Mouse (Mus musculus) forebrain, embryonic 12.5 days (tissue): ENCODE measurements at regions not wholly inside any gene's neighbourhood (a gene's known extent, or its start where the extent isn't known, plus 50 kb on each side); places are given as distances from the start of the nearest gene placed in this dataset.

Experiments used
- ATAC-seq: fragments of 200-750 bp; cut with Nextera tagmentation; 2 replicates; pipeline ENCODE4 v1.8.0; 2017; ENCODE audit warnings: moderate TSS enrichment; ENCODE audit not compliant: low FRiP score
- H3K27ac ChIP-seq: fragments of 300-500 bp; sonication (generic); 2 replicates; pipeline ENCODE4 v1.5.1; 2016; ENCODE audit warnings: mild to moderate bottlenecking
- H3K27me3 ChIP-seq: fragments of 300-500 bp; sonication (generic); 2 replicates; pipeline ENCODE4 v1.6.1; 2016; ENCODE audit warnings: mild to moderate bottlenecking
- H3K36me3 ChIP-seq: fragments of 300-500 bp; sonication (generic); replicated peaks from 2 replicates; pipeline ENCODE4 v1.6.1; 2016; ENCODE audit warnings: mild to moderate bottlenecking
- H3K4me1 ChIP-seq: fragments of 300-500 bp; sonication (generic); 2 replicates; pipeline ENCODE4 v1.6.1; 2016
- H3K4me2 ChIP-seq: fragments of 300-500 bp; sonication (generic); 2 replicates; pipeline ENCODE4 v1.6.1; 2016; ENCODE audit warnings: mild to moderate bottlenecking, moderate library complexity
- H3K4me3 ChIP-seq: fragments of 300-500 bp; sonication (generic); replicated peaks from 2 replicates; pipeline ENCODE4 v1.5.1; 2016; ENCODE audit warnings: mild to moderate bottlenecking
- H3K9ac ChIP-seq: fragments of 300-500 bp; sonication (generic); 2 replicates; pipeline ENCODE4 v1.6.1; 2016; ENCODE audit warnings: mild to moderate bottlenecking
- H3K9me3 ChIP-seq: fragments of 300-500 bp; sonication (generic); 2 replicates; pipeline ENCODE4 v1.6.1; 2016
- WGBS: fragments of 180-500 bp; shearing (Covaris S2); methylation state at CpG from one replicate; pipeline ENCODE4 v1.1.7; 2016; 5-methylcytosine and 5-hydroxymethylcytosine counted together

DNA sequence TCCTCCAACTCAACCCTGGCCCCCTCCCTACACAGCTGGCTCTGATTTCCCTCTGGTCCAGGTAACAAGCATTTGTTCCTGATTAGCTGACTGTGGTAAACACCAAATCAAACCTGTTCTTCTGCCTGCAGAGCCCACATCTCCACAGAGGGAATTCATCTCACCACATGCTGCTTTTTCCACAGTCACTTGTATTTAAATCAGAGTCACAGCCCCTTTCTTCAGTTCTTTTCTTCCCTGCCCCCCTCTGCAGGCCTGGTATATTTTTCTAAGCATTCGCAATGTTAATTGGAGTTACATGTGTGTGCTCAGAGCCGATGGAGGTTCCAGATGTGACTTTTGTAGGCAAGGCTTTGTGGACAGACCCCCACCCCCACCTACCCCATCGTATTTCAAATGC, 221.5 kb upstream of the Sox11 start:
- no peaks in the 10 kb centered on the region for H3K36me3 ChIP-seq
- H3K4me3 ChIP-seq: no peak overlapping the region
- no peak overlapping the region for H3K9ac ChIP-seq
- no peaks in the 10 kb centered on the region for H3K9me3 ChIP-seq
- peak overlapping the region; percentile 98 for H3K27ac ChIP-seq
- ATAC-seq: no peak
- H3K4me2 ChIP-seq: no peak overlapping the region
- H3K27me3 ChIP-seq: no peaks in the 10 kb centered on the region
- 6% methylated on average over 3 of the region's 3 CpGs for whole genome bisulfite sequencing
- H3K4me1 ChIP-seq: peaks cover 45% of the 10 kb centered on the region

DNA sequence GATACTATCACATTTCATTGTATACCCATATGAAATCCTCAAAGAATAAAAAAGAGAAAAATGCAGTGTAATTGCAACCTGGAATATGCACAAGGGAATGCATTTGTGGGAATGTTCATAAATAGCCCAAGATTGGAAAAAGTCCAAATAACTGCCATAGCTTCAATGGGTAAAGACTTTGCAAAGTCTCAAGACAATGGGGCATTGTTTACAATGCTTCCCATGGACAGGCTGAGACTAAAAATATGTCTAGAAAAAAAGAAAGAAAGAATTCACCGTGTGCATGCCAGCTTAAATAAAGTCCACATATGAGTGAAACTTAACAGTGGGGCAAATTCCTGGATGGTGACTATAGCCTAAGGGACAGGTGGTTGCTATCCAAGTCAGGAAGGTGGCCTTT, 210.4 kb upstream of the Sox11 start:
- H3K9me3 ChIP-seq: no peaks in the 10 kb centered on the region
- H3K27me3 ChIP-seq: no peaks in the 10 kb centered on the region
- no peak overlapping the region for H3K9ac ChIP-seq
- H3K4me2 ChIP-seq: no peak overlapping the region
- WGBS: 68% methylated on average over 1 of the region's 1 CpGs
- no peaks in the 10 kb centered on the region for H3K4me1 ChIP-seq
- no peaks in the 10 kb centered on the region for H3K36me3 ChIP-seq
- no peak for ATAC-seq
- H3K4me3 ChIP-seq: no peak overlapping the region
- no peak overlapping the region for H3K27ac ChIP-seq

GRCm38 (mm10) chr12:27538210-27538609, 195.8 kb upstream of the Sox11 start:
- no peaks in the 10 kb centered on the region for H3K36me3 ChIP-seq
- H3K27ac ChIP-seq: no peak overlapping the region
- no peak overlapping the region for H3K4me2 ChIP-seq
- H3K9me3 ChIP-seq: no peaks in the 10 kb centered on the region
- no peak overlapping the region for H3K9ac ChIP-seq
- H3K4me1 ChIP-seq: peaks cover 14% of the 10 kb centered on the region
- WGBS: 26% methylated on average over 4 of the region's 4 CpGs
- H3K4me3 ChIP-seq: no peak overlapping the region
- H3K27me3 ChIP-seq: no peaks in the 10 kb centered on the region
- ATAC-seq: no peak

DNA sequence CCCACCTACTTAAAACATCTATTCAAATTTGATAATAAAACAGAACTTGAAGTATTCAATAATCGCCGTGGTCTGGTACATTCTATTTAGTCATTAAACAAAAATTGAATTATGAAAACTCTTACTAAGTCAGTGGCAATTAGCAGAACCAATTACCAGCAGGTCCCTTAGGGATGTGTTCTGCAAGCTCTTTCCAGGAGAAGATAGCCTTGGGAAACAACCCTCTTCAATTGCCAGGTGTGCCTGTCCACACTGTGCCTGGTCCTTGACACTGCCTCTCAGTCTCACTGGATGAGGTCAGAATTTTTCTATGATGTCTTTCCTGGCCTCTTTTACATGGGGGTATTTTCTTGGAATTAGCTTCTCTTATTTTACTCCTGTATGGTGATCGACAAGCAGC, 195.1 kb upstream of the Sox11 start:
- peaks cover 14% of the 10 kb centered on the region for H3K4me1 ChIP-seq
- H3K9me3 ChIP-seq: peaks cover 4% of the 10 kb centered on the region; the same call in 1 of the 2 replicates
- H3K36me3 ChIP-seq: no peaks in the 10 kb centered on the region
- H3K27me3 ChIP-seq: no peaks in the 10 kb centered on the region
- H3K4me2 ChIP-seq: no peak overlapping the region
- H3K27ac ChIP-seq: no peak overlapping the region
- H3K9ac ChIP-seq: no peak overlapping the region
- H3K4me3 ChIP-seq: no peak overlapping the region
- no peak for ATAC-seq
- WGBS: 78% methylated on average over 3 of the region's 3 CpGs

GRCm38 (mm10) chr12:27537017-27537416, 194.6 kb upstream of the Sox11 start:
- H3K4me1 ChIP-seq: peaks cover 14% of the 10 kb centered on the region
- H3K4me3 ChIP-seq: no peak overlapping the region
- H3K9ac ChIP-seq: no peak overlapping the region
- WGBS: 71% methylated on average over 9 of the region's 9 CpGs
- no peak overlapping the region for H3K4me2 ChIP-seq
- no peaks in the 10 kb centered on the region for H3K36me3 ChIP-seq
- H3K27ac ChIP-seq: no peak overlapping the region
- ATAC-seq: no peak
- peaks cover 4% of the 10 kb centered on the region; the same call in 1 of the 2 replicates for H3K9me3 ChIP-seq
- no peaks in the 10 kb centered on the region for H3K27me3 ChIP-seq

- ATAC-seq: no peak
- no peak overlapping the region for H3K4me3 ChIP-seq
- no peaks in the 10 kb centered on the region for H3K9me3 ChIP-seq
- H3K36me3 ChIP-seq: no peaks in the 10 kb centered on the region
- no peaks in the 10 kb centered on the region for H3K4me1 ChIP-seq
- no peaks in the 10 kb centered on the region for H3K27me3 ChIP-seq
- 66% methylated on average over 2 of the region's 2 CpGs for WGBS
- no peak overlapping the region for H3K27ac ChIP-seq
- no peak overlapping the region for H3K4me2 ChIP-seq
- no peak overlapping the region for H3K9ac ChIP-seq
Measured at GRCm38 (mm10) chr12:27525604-27526003, 183.2 kb upstream of the Sox11 start.

DNA sequence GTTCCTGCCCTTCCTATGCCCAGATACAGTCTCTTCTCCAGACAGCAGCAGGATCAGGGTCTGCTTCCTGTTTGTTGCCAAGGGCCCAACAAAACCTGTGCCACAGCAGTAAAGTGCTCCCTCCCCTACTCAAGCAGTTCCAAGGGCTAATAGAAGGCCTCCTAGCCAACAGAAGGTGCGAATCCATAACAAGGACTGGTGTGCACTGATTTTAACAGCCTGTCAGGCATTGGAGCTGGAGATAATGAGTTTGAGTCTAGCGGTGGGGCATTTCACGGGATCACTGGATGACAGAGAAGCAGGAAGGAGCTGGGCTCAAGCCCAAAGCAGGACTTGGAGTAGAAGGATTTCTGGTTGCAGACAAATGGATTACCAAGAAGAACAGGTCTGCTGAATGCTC, 170.9 kb upstream of the Sox11 start:
- Histone ChIP-seq H3K27me3 (no peaks in the 10 kb centered on the region), H3K4me1 (no peaks in the 10 kb centered on the region), H3K4me3 (no peak overlapping the region), H3K36me3 (no peaks in the 10 kb centered on the region), H3K4me2 (no peak overlapping the region), H3K9ac (no peak overlapping the region), H3K27ac (no peak overlapping the region), H3K9me3 (no peaks in the 10 kb centered on the region)
- no peak for ATAC-seq
- 69% methylated on average over 3 of the region's 3 CpGs for WGBS

GRCm38 (mm10) chr12:27508226-27508560, 165.8 kb upstream of the Sox11 start:
- H3K4me2 ChIP-seq: no peak overlapping the region
- no peak overlapping the region for H3K4me3 ChIP-seq
- H3K36me3 ChIP-seq: no peaks in the 10 kb centered on the region
- no peaks in the 10 kb centered on the region for H3K9me3 ChIP-seq
- H3K27ac ChIP-seq: no peak overlapping the region
- H3K27me3 ChIP-seq: no peaks in the 10 kb centered on the region
- no peak for ATAC-seq
- peaks cover 1% of the 10 kb centered on the region for H3K4me1 ChIP-seq
- H3K9ac ChIP-seq: no peak overlapping the region

GRCm38 (mm10) chr12:27507523-27508225, 165.3 kb upstream of the Sox11 start:
- 70% methylated on average over 5 of the region's 5 CpGs for WGBS
- Histone ChIP-seq H3K9me3 (no peaks in the 10 kb centered on the region), H3K4me1 (peaks cover 6% of the 10 kb centered on the region), H3K4me2 (no peak overlapping the region), H3K27ac (no peak overlapping the region), H3K9ac (no peak overlapping the region), H3K36me3 (no peaks in the 10 kb centered on the region), H3K4me3 (no peak overlapping the region), H3K27me3 (no peaks in the 10 kb centered on the region)
- ATAC-seq: no peak

- ATAC-seq: no peak
- Histone ChIP-seq H3K36me3 (no peaks in the 10 kb centered on the region), H3K4me3 (no peak overlapping the region), H3K9ac (no peak overlapping the region), H3K4me1 (peaks cover 24% of the 10 kb centered on the region), H3K4me2 (no peak overlapping the region), H3K27me3 (no peaks in the 10 kb centered on the region), H3K27ac (no peak overlapping the region), H3K9me3 (no peaks in the 10 kb centered on the region)
- 16% methylated on average over 6 of the region's 6 CpGs for WGBS
Measured at GRCm38 (mm10) chr12:27502716-27503486, 160.5 kb upstream of the Sox11 start.

- Histone ChIP-seq H3K4me2 (no peak overlapping the region), H3K4me1 (peaks cover 45% of the 10 kb centered on the region), H3K9me3 (no peaks in the 10 kb centered on the region), H3K27ac (no peak overlapping the region), H3K4me3 (no peak overlapping the region), H3K9ac (no peak overlapping the region), H3K36me3 (no peaks in the 10 kb centered on the region), H3K27me3 (0 out of 2 replicates have a peak, but pooled peaks cover 3% of the 10 kb centered on the region)
- ATAC-seq: no peak
- 33% methylated on average over 5 of the region's 5 CpGs for WGBS
Measured at GRCm38 (mm10) chr12:27500516-27500915, 158.1 kb upstream of the Sox11 start.

DNA sequence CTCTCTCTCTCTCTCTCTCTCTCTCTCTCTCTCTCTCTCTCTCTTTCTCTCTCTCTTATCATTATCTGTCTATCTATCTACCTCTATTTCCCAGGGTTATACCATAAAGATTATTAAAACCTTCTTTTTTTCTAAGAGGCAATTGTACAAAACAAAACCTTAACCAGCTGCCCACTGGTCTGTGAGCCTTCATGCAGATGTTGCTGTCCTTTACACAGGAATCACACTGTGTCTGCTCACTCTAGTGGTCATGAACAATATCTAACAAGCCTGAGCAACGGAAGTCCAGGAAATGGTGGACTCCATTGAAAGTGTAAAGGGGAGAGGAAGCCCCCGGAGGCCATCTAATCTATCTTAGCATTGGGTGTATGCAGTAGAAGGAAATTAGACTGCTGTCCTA, 156.9 kb upstream of the Sox11 start:
- ATAC-seq: no peak
- no peak overlapping the region for H3K27ac ChIP-seq
- H3K4me1 ChIP-seq: peaks cover 47% of the 10 kb centered on the region

More for the DNA sequence above, 156.9 kb upstream of the Sox11 start:
- no peak overlapping the region for H3K4me3 ChIP-seq
- no peak overlapping the region for H3K9ac ChIP-seq
- WGBS: 53% methylated on average over 2 of the region's 2 CpGs
- no peaks in the 10 kb centered on the region for H3K9me3 ChIP-seq
- no peaks in the 10 kb centered on the region for H3K36me3 ChIP-seq
- H3K4me2 ChIP-seq: no peak overlapping the region
- 0 out of 2 replicates have a peak, but pooled peaks cover 4% of the 10 kb centered on the region for H3K27me3 ChIP-seq
